In genomic region chr13:29773563-29773962, GRCm38 (mm10) we compare ENCODE assay signal across 13 mouse cellular contexts.
A peak's percentile ranks its signal among the peaks of the same experiment; 100 is the strongest.
DNase-seq lines count a peak whose midpoint lies in the region; ATAC-seq and TF ChIP-seq lines count a peak whose summit lies in the region.
"Had no signal": no experiment of that assay in that cellular context is flagged by ENCODE, and none has a peak within 500 bp of the region (broad histone marks: within the 10 kb centered on the region; RNA-seq: fewer than 3 reads in every experiment).

No protein-coding gene starts in this region.

- H3K27ac ChIP-seq in heart, postnatal 0 days (ENCODE audit: low read depth), result peak overlapping the region; percentile 43; the same call in 1 of the 2 replicates
- H3K27ac ChIP-seq: hindbrain, embryonic 12.5 days; liver, embryonic 15.5 days had no signal

- TF ChIP-seq EP300 in heart, postnatal 0 days (IDR thresholded peaks at IDR 0.05; ENCODE audit: low read depth), result no peak

- no peaks in the 10 kb centered on the region for H3K27me3 ChIP-seq in heart, postnatal 0 days (ENCODE audit: control insufficient read depth, insufficient read depth, low read length)
- H3K27me3 ChIP-seq: hindbrain, embryonic 12.5 days; liver, embryonic 15.5 days had no signal

- H3K36me3 ChIP-seq in heart, postnatal 0 days (replicated peaks; ENCODE audit: control insufficient read depth, insufficient read depth, low read length), result no peaks in the 10 kb centered on the region
- H3K36me3 ChIP-seq: hindbrain, embryonic 12.5 days; liver, embryonic 15.5 days had no signal

- intact Hi-C loops in heart, postnatal 36 days (cut with DNase I), result no loop called here

- no peak overlapping the region for H3K4me3 ChIP-seq in heart, postnatal 0 days (ENCODE audit: low read depth, low read length)
- H3K4me3 ChIP-seq: hindbrain, embryonic 12.5 days; liver, embryonic 15.5 days had no signal

- TF ChIP-seq CTCF in heart, postnatal 0 days (IDR thresholded peaks at IDR 0.05; ENCODE audit: low read depth), result no peak

- DNase-seq in heart, postnatal 0 days (ENCODE audit: low spot score), result peak; percentile 47
- no peak for DNase-seq in heart, postnatal 36 days
- DNase-seq in adrenal gland, postnatal 14 days, result peak; percentile 21
- peak; percentile 14 to 49 for DNase-seq in kidney, postnatal 4 days
- DNase-seq in cerebellum, postnatal 14 days, result no peak
- DNase-seq in frontal cortex, adult 2 months (ENCODE audit: extremely low spot score in 1 of 2, low spot score in 1 of 2), result no peak
- DNase-seq: cerebellum, adult 11-12 months; midbrain, embryonic 14.5 days; right cerebral cortex, postnatal 4 days had no signal

- no peaks in the 10 kb centered on the region for H3K9me3 ChIP-seq in heart, postnatal 0 days (replicated peaks; ENCODE audit: control insufficient read depth, low read length)
- H3K9me3 ChIP-seq: hindbrain, embryonic 12.5 days; liver, embryonic 15.5 days had no signal

- H3K4me1 ChIP-seq in heart, postnatal 0 days (ENCODE audit: control insufficient read depth, insufficient read depth), result peaks cover 22% of the 10 kb centered on the region

- WGBS in heart, postnatal 0 days, result 8% methylated on average over 6 of the region's 6 CpGs

- no peak overlapping the region for H3K4me2 ChIP-seq in heart, postnatal 0 days (ENCODE audit: low read depth, low read length)
- H3K4me2 ChIP-seq: hindbrain, embryonic 12.5 days; liver, embryonic 15.5 days had no signal

- no peak; the same call in 1 of the 2 replicates for ATAC-seq in heart, postnatal 0 days (ENCODE audit: insufficient read depth, low read depth)
- ATAC-seq in granulocyte monocyte progenitor cell, adult 5-6 weeks (replicated peaks; ENCODE audit: poor library complexity, severe bottlenecking), result 0 out of 2 replicates have a peak, but pooled peaks have one; percentile 32
- ATAC-seq in megakaryocyte-erythroid progenitor cell, adult 5-6 weeks (replicated peaks; ENCODE audit: low FRiP score, low TSS enrichment, poor library complexity, severe bottlenecking), result no peak

- H3K9ac ChIP-seq in heart, postnatal 0 days (replicated peaks; ENCODE audit: low read depth, low read length), result no peak overlapping the region
- H3K9ac ChIP-seq: hindbrain, embryonic 12.5 days; liver, embryonic 15.5 days had no signal

Comparison
In these comparisons a context has a peak if more than half of its experiments do, and no peak if none do; other contexts are left out.
1. DNase-seq: peak in heart, postnatal 0 days (single experiment), adrenal gland, postnatal 14 days (single experiment) and kidney, postnatal 4 days (2 of 2); none in heart, postnatal 36 days (0 of 2), cerebellum, postnatal 14 days (0 of 2) and frontal cortex, adult 2 months (0 of 2).